Mouse (Mus musculus): Measurements from ENCODE around the gene Gm9780. TPM values are rescaled to one million over a fixed set of nuclear protein-coding genes. Genes with fewer than 3 reads are reported as not detected.
"Not testable (repeated sequence)": the region's sequence is repeated elsewhere in the genome, so short reads cannot be mapped to it uniquely, and the experiment has no call there.

The Gm9780 gene
- total and polyA plus RNA-seq, 2 experiments from 2014 or later: 13.3 to 30.7 TPM

DNA sequence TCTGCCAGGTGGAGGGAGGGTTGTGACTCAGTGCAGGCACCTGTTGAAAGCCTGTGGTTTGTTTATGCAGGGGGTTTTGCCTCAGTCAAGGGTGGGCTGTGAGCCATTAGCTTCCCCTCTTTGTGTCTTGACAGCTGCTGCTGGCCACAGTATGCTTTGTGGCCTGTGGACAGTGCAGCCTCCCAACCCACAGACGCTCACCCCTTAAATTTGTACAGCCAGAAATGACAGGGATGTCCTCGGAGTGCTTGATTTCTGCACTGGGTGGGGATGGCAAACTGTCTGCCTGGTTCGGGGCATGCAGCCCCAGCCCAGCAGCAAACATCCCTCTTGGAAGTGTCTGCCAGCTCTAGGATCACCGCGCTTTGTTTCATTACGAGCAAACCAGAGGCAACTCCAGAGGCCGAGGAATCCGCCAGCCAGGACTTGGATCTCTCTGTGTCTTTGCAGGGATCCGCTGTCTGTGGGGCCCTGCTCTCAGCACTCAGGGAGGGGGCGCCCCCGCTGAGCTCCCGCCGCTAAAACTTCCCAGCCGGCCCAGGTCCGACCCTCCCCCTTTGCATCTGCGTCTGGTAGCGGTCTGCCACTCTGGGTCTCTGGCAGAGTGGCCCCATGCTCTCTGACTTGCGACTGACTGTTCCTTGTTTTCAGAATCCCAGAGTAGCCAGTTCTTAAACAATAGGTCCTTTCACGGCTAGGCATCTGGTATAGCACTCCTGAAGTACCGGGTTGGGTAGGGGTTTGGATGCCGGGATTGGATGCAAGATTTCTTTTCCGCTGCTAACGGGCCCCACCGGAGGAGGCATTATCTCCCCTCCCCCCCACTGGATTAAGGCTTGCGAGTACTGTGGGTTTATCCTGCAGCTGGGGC lies 63.9 kb downstream of the Gm9780 start, which contains the start of gene Duxbl1:
TSS of gene Duxbl1 (plus strand) at position 207 of the 871 bp plus-strand sequence.
- peak; percentile 91 for ATAC-seq
- H3K9ac ChIP-seq: peak within 1 kb of the TSS; percentile 51
- H3K36me3 ChIP-seq (ENCODE audit: insufficient read depth); H3K4me1 ChIP-seq (ENCODE audit: insufficient read depth); DNase-seq; H3K27me3 ChIP-seq (ENCODE audit: insufficient read depth, low read length); H3K9me3 ChIP-seq (ENCODE audit: low read length): not testable (repeated sequence)
- no CpG with 5 or more reads among the region's 25 CpGs for WGBS
- peak within 1 kb of the TSS; percentile 38 for H3K4me2 ChIP-seq (ENCODE audit: low read depth)
- peak within 1 kb of the TSS; percentile 64 for H3K27ac ChIP-seq (ENCODE audit: low read depth, low read length)
- H3K4me3 ChIP-seq (ENCODE audit: low read depth, low read length): 0 out of 2 replicates have a peak within 1 kb of the TSS, but pooled peaks have one; percentile 14

Other genes with a start within 250 kb of the Gm9780 start
- gene Anxa11, start 200.6 kb downstream of the Gm9780 start, total RNA-seq (2014; rRNA removed): 2.0 and 3.0 TPM in 2 replicates
- gene Anxa11, start 200.6 kb downstream of the Gm9780 start, polyA plus RNA-seq (2015; fragmentation: Nextera tagmentation; extraction: Ambion mirVana): 3.7 and 4.2 TPM in 2 replicates
- gene Plac9a, start 139.6 kb downstream of the Gm9780 start, total RNA-seq (2014; rRNA removed): 2.0 TPM in 1 of 2 replicates, not detected in the other
- gene Plac9a, start 139.6 kb downstream of the Gm9780 start, polyA plus RNA-seq (2015; fragmentation: Nextera tagmentation; extraction: Ambion mirVana): 0.70 TPM in 1 of 2 replicates, not detected in the other
- 8.0 and 10.1 TPM in 2 replicates for gene Tmem254a, start 115.0 kb downstream of the Gm9780 start, total RNA-seq (2014; rRNA removed)
- gene Tmem254a, start 115.0 kb downstream of the Gm9780 start, polyA plus RNA-seq (2015; fragmentation: Nextera tagmentation; extraction: Ambion mirVana): 4.5 and 5.7 TPM in 2 replicates
- 0.33 TPM in 1 of 2 replicates, not detected in the other for gene Cphx1, start 104.4 kb downstream of the Gm9780 start, total RNA-seq (2014; rRNA removed)
- gene Cphx1, start 104.4 kb downstream of the Gm9780 start, polyA plus RNA-seq (2015; fragmentation: Nextera tagmentation; extraction: Ambion mirVana): 0.16 TPM in 1 of 2 replicates, not detected in the other
- 1.2 and 6.4 TPM in 2 replicates for gene Duxbl1, start 64.1 kb downstream of the Gm9780 start, total RNA-seq (2014; rRNA removed)
- 1.1 and 2.0 TPM in 2 replicates for gene Duxbl1, start 64.1 kb downstream of the Gm9780 start, polyA plus RNA-seq (2015; fragmentation: Nextera tagmentation; extraction: Ambion mirVana)
- 24.2 and 40.0 TPM in 2 replicates for gene Tmem254c, start 24.6 kb upstream of the Gm9780 start, total RNA-seq (2014; rRNA removed)
- 36.2 and 40.9 TPM in 2 replicates for gene Tmem254c, start 24.6 kb upstream of the Gm9780 start, polyA plus RNA-seq (2015; fragmentation: Nextera tagmentation; extraction: Ambion mirVana)
- gene Cphx2, start 38.8 kb upstream of the Gm9780 start, total RNA-seq (2014; rRNA removed): not detected in 2 replicates
- gene Cphx2, start 38.8 kb upstream of the Gm9780 start, polyA plus RNA-seq (2015; fragmentation: Nextera tagmentation; extraction: Ambion mirVana): not detected in 2 replicates
- not detected in 2 replicates for gene Cphx3, start 39.6 kb upstream of the Gm9780 start, total RNA-seq (2014; rRNA removed)
- gene Cphx3, start 39.6 kb upstream of the Gm9780 start, polyA plus RNA-seq (2015; fragmentation: Nextera tagmentation; extraction: Ambion mirVana): not detected in 2 replicates
- 0.67 and 3.8 TPM in 2 replicates for gene Duxbl2, start 75.6 kb upstream of the Gm9780 start, total RNA-seq (2014; rRNA removed)
- gene Duxbl2, start 75.6 kb upstream of the Gm9780 start, polyA plus RNA-seq (2015; fragmentation: Nextera tagmentation; extraction: Ambion mirVana): 1.9 TPM in 1 of 2 replicates, not detected in the other
- gene Plac9b, start 139.8 kb upstream of the Gm9780 start, total RNA-seq (2014; rRNA removed): 5.9 and 8.0 TPM in 2 replicates
- gene Plac9b, start 139.8 kb upstream of the Gm9780 start, polyA plus RNA-seq (2015; fragmentation: Nextera tagmentation; extraction: Ambion mirVana): 11.2 and 13.8 TPM in 2 replicates
- 25.0 and 25.5 TPM in 2 replicates for gene Tmem254b, start 164.3 kb upstream of the Gm9780 start, total RNA-seq (2014; rRNA removed)
- 24.1 and 29.4 TPM in 2 replicates for gene Tmem254b, start 164.3 kb upstream of the Gm9780 start, polyA plus RNA-seq (2015; fragmentation: Nextera tagmentation; extraction: Ambion mirVana)
- 2.1 and 3.8 TPM in 2 replicates for gene Duxbl3, start 215.3 kb upstream of the Gm9780 start, total RNA-seq (2014; rRNA removed)
- 0.55 and 3.4 TPM in 2 replicates for gene Duxbl3, start 215.3 kb upstream of the Gm9780 start, polyA plus RNA-seq (2015; fragmentation: Nextera tagmentation; extraction: Ambion mirVana)